Mouse (Mus musculus): ENCODE data around the gene Ndufb4. TPM values are rescaled to one million over a fixed set of nuclear protein-coding genes. Genes with fewer than 3 reads are reported as not detected.
A peak's percentile ranks its signal among the peaks of the same experiment; 100 is the strongest.
"Not testable (repeated sequence)": the region's sequence is repeated elsewhere in the genome, so short reads cannot be mapped to it uniquely, and the experiment has no call there.

Ndufb4 gene
- polyA plus RNA-seq (2017; shearing (Covaris generic)), result 10 to 100 TPM; 47.3 to 60.5 TPM

GRCm38 (mm10) chr16:37653731-37654657, at the start of gene Ndufb4:
Ndufb4 (minus strand) TSS chr16:37654453.
- peak; percentile 93 for ATAC-seq

GRCm38 (mm10) chr16:37703884-37704283, 49.6 kb upstream of the Ndufb4 start:
- ATAC-seq, result no peak

- ATAC-seq, result not testable (repeated sequence)
These were observed 45.8 kb upstream of the Ndufb4 start for GRCm38 (mm10) chr16:37700071-37700470.

- no peak for ATAC-seq
These were observed 44.5 kb upstream of the Ndufb4 start for GRCm38 (mm10) chr16:37698767-37699166.

- no peak for ATAC-seq
These were observed 43.0 kb upstream of the Ndufb4 start for GRCm38 (mm10) chr16:37697271-37697670.

- ATAC-seq, result peak; percentile 36
These were observed 36.9 kb upstream of the Ndufb4 start for GRCm38 (mm10) chr16:37690932-37691730.

GRCm38 (mm10) chr16:37690465-37690864, 36.2 kb upstream of the Ndufb4 start:
- ATAC-seq, result no peak

- ATAC-seq, result no peak
These were observed 35.7 kb upstream of the Ndufb4 start for GRCm38 (mm10) chr16:37689934-37690333.

GRCm38 (mm10) chr16:37689251-37689926, 35.1 kb upstream of the Ndufb4 start:
- no peak for ATAC-seq

- no peak for ATAC-seq
These were observed 33.9 kb upstream of the Ndufb4 start for GRCm38 (mm10) chr16:37688181-37688580.

GRCm38 (mm10) chr16:37687301-37687980, 33.2 kb upstream of the Ndufb4 start:
- no peak for ATAC-seq

GRCm38 (mm10) chr16:37686834-37687233, 32.6 kb upstream of the Ndufb4 start:
- no peak for ATAC-seq

GRCm38 (mm10) chr16:37685946-37686600, 31.8 kb upstream of the Ndufb4 start:
- ATAC-seq, result no peak

GRCm38 (mm10) chr16:37684634-37685441, 30.6 kb upstream of the Ndufb4 start:
- peak; percentile 73 for ATAC-seq

- ATAC-seq, result no peak
These were observed 30.0 kb upstream of the Ndufb4 start for GRCm38 (mm10) chr16:37684259-37684633.

GRCm38 (mm10) chr16:37683154-37684130, 29.2 kb upstream of the Ndufb4 start:
- no peak for ATAC-seq

- ATAC-seq, result peak; percentile 37
These were observed 28.2 kb upstream of the Ndufb4 start for GRCm38 (mm10) chr16:37682309-37682975.

- ATAC-seq, result no peak
These were observed 26.6 kb upstream of the Ndufb4 start for GRCm38 (mm10) chr16:37680831-37681230.

GRCm38 (mm10) chr16:37680216-37680615, 26.0 kb upstream of the Ndufb4 start:
- ATAC-seq, result no peak

All from activated CD4-positive, CD25-positive, alpha-beta regulatory T cell, adult 4 months (primary cell).